Mouse (Mus musculus): ENCODE measurements around the gene Gbp3. TPM values are rescaled to one million over a fixed set of nuclear protein-coding genes. Genes with fewer than 3 reads are reported as not detected.
"Not testable (repeated sequence)": the region's sequence is repeated elsewhere in the genome, so short reads cannot be mapped to it uniquely, and the experiment has no call there.

Gene Gbp3
- polyA plus RNA-seq, 1 experiment = 7.6 TPM

GRCm38 (mm10) chr3:142550052-142550676 is 9.7 kb upstream of the Gbp3 start:
- no peak overlapping the region for H3K27ac ChIP-seq (ENCODE audit: insufficient read depth, low read length)
- H3K4me3 ChIP-seq (ENCODE audit: insufficient read depth, low read length) = no peak overlapping the region
- H3K4me1 ChIP-seq (ENCODE audit: control insufficient read depth, insufficient read depth, low read length) = peaks cover 2% of the 10 kb centered on the region
- TF ChIP-seq CTCF (IDR thresholded peaks at IDR 0.05; ENCODE audit: borderline replicate concordance, insufficient read depth, low read length) = no peak
- TF ChIP-seq POLR2A (IDR thresholded peaks at IDR 0.05; ENCODE audit: low read depth, low read length) = no peak

GRCm38 (mm10) chr3:142554601-142555000 is 5.2 kb upstream of the Gbp3 start:
- no peak overlapping the region for H3K4me3 ChIP-seq (ENCODE audit: insufficient read depth, low read length)
- H3K4me1 ChIP-seq (ENCODE audit: control insufficient read depth, insufficient read depth, low read length) = peaks cover 2% of the 10 kb centered on the region
- TF ChIP-seq CTCF (IDR thresholded peaks at IDR 0.05; ENCODE audit: borderline replicate concordance, insufficient read depth, low read length) (no peak), POLR2A (IDR thresholded peaks at IDR 0.05; ENCODE audit: low read depth, low read length) (no peak)
- H3K27ac ChIP-seq (ENCODE audit: insufficient read depth, low read length) = no peak overlapping the region

- H3K4me1 ChIP-seq (ENCODE audit: control insufficient read depth, insufficient read depth, low read length) = no peaks in the 10 kb centered on the region; the same call in none of the 2 replicates
- no peak for TF ChIP-seq CTCF (IDR thresholded peaks at IDR 0.05; ENCODE audit: borderline replicate concordance, insufficient read depth, low read length)
- H3K4me3 ChIP-seq (ENCODE audit: insufficient read depth, low read length) = no peak overlapping the region
- no peak overlapping the region for H3K27ac ChIP-seq (ENCODE audit: insufficient read depth, low read length)
Measured at GRCm38 (mm10) chr3:142555623-142556022, 4.2 kb upstream of the Gbp3 start.

GRCm38 (mm10) chr3:142560296-142560948 is 596 bp downstream of the Gbp3 start:
- Histone ChIP-seq H3K4me1 (ENCODE audit: control insufficient read depth, insufficient read depth, low read length) (no peaks in the 10 kb centered on the region; the same call in 1 of the 2 replicates), H3K4me3 (ENCODE audit: insufficient read depth, low read length) (peak overlapping the region; percentile 37), H3K27ac (ENCODE audit: insufficient read depth, low read length) (peak overlapping the region; percentile 48)
- TF ChIP-seq CTCF (IDR thresholded peaks at IDR 0.05; ENCODE audit: borderline replicate concordance, insufficient read depth, low read length) = peak; percentile 98
- 0 out of 2 replicates have a peak, but pooled peaks have one; percentile 34 for TF ChIP-seq POLR2A (IDR thresholded peaks at IDR 0.05; ENCODE audit: low read depth, low read length)

- Histone ChIP-seq H3K27ac (ENCODE audit: insufficient read depth, low read length) (no peak overlapping the region), H3K4me1 (ENCODE audit: control insufficient read depth, insufficient read depth, low read length) (no peaks in the 10 kb centered on the region; the same call in 1 of the 2 replicates), H3K4me3 (ENCODE audit: insufficient read depth, low read length) (no peak overlapping the region)
- TF ChIP-seq POLR2A (IDR thresholded peaks at IDR 0.05; ENCODE audit: low read depth, low read length) (no peak), CTCF (IDR thresholded peaks at IDR 0.05; ENCODE audit: borderline replicate concordance, insufficient read depth, low read length) (no peak)
Measured at GRCm38 (mm10) chr3:142561045-142561646, 1.3 kb downstream of the Gbp3 start.

- TF ChIP-seq POLR2A (IDR thresholded peaks at IDR 0.05; ENCODE audit: low read depth, low read length) (no peak), CTCF (IDR thresholded peaks at IDR 0.05; ENCODE audit: borderline replicate concordance, insufficient read depth, low read length) (no peak)
- Histone ChIP-seq H3K4me3 (ENCODE audit: insufficient read depth, low read length) (no peak overlapping the region), H3K27ac (ENCODE audit: insufficient read depth, low read length) (no peak overlapping the region), H3K4me1 (ENCODE audit: control insufficient read depth, insufficient read depth, low read length) (no peaks in the 10 kb centered on the region; the same call in 1 of the 2 replicates)
Measured at GRCm38 (mm10) chr3:142561666-142562065, 1.8 kb downstream of the Gbp3 start.

GRCm38 (mm10) chr3:142567490-142567889 is 7.7 kb downstream of the Gbp3 start:
- not testable (repeated sequence) for H3K4me3 ChIP-seq (ENCODE audit: insufficient read depth, low read length); H3K4me1 ChIP-seq (ENCODE audit: control insufficient read depth, insufficient read depth, low read length); H3K27ac ChIP-seq (ENCODE audit: insufficient read depth, low read length)

GRCm38 (mm10) chr3:142570738-142571137 is 10.9 kb downstream of the Gbp3 start:
- Histone ChIP-seq H3K4me1 (ENCODE audit: control insufficient read depth, insufficient read depth, low read length) (no peaks in the 10 kb centered on the region), H3K27ac (ENCODE audit: insufficient read depth, low read length) (no peak overlapping the region), H3K4me3 (ENCODE audit: insufficient read depth, low read length) (no peak overlapping the region)
- no peak for TF ChIP-seq POLR2A (IDR thresholded peaks at IDR 0.05; ENCODE audit: low read depth, low read length)
- no peak for TF ChIP-seq CTCF (IDR thresholded peaks at IDR 0.05; ENCODE audit: borderline replicate concordance, insufficient read depth, low read length)

- Histone ChIP-seq H3K4me1 (ENCODE audit: control insufficient read depth, insufficient read depth, low read length) (no peaks in the 10 kb centered on the region), H3K27ac (ENCODE audit: insufficient read depth, low read length) (no peak overlapping the region), H3K4me3 (ENCODE audit: insufficient read depth, low read length) (no peak overlapping the region)
- no peak for TF ChIP-seq CTCF (IDR thresholded peaks at IDR 0.05; ENCODE audit: borderline replicate concordance, insufficient read depth, low read length)
- TF ChIP-seq POLR2A (IDR thresholded peaks at IDR 0.05; ENCODE audit: low read depth, low read length) = no peak
Measured at GRCm38 (mm10) chr3:142577108-142577507, 17.3 kb downstream of the Gbp3 start.

GRCm38 (mm10) chr3:142578342-142578741 is 18.5 kb downstream of the Gbp3 start:
- no peak overlapping the region for H3K27ac ChIP-seq (ENCODE audit: insufficient read depth, low read length)
- TF ChIP-seq POLR2A (IDR thresholded peaks at IDR 0.05; ENCODE audit: low read depth, low read length) = no peak
- no peak for TF ChIP-seq CTCF (IDR thresholded peaks at IDR 0.05; ENCODE audit: borderline replicate concordance, insufficient read depth, low read length)
- H3K4me3 ChIP-seq (ENCODE audit: insufficient read depth, low read length) = no peak overlapping the region
- no peaks in the 10 kb centered on the region for H3K4me1 ChIP-seq (ENCODE audit: control insufficient read depth, insufficient read depth, low read length)
